Mouse (Mus musculus) T-helper 2 cell (primary cell): ENCODE measurements around the gene Fcamr.

Experiments
- in situ Hi-C: fragments of 300-600 bp; cut with MboI, MseI; formaldehyde crosslinking; loops from one replicate; pipeline ENCODE4 v1.15.1; 2025; ENCODE audit warnings: high pct_unique_total_duplicates

Gene Fcamr

DNA sequence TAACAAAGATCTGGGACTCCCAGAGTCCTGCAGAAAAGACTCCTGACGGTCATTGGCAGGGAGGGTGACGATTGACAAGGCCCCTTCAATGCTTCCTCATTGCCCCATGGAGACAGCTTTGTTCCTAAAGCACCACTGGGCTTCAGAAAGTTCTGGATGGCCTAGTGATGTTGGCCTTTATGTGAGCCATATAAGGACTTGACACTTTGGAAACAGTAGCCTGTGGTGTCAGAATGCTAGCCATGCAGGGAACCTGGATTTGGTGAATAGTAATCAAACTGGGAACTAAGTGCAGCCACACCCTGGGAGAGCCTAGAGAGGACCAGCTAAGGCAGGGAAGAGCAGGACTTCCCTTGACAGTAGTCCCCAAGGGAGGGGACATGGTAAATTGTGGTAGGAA is 809 bp downstream of the Fcamr start:
- in situ Hi-C loops: no loop called here

DNA sequence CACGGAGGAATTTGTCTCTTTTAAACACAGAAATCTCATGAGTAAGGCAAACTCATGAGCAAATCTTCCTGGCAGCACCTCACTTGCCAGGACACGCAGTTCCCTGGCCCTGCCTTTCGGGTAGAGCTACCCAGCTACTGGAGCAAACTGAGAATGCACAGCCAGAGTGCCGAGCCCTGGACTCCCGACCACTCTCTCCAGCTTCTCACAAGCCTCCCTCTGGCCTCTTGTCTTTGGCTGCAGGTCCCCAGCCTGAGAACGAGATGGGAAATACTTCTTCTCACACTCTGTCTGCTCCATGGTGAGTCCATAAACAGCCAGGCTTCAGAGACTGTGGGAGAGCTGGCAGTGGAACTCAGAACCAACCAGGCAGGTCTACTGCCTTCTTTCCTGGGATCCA is 2.3 kb downstream of the Fcamr start:
- in situ Hi-C loops: no loop called here

DNA sequence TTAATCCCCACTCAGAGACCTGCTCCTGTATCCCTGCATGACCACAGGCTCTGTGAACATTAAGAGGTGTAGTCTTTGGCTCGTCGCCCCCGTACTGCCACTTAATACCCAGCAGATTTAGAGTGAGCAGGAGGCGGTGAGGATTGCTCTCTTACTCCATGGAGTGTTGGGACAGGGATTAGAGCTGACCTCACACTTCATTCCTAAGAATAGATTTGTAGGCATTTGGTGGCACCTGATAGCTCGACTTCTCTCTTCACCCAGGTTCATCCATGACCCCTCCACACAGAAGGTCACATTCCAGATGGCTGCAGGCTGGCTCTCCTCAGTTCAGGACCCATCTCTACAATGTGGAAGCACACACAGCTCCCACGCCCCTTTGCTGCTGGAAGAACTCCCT is 3.6 kb downstream of the Fcamr start:
- in situ Hi-C loops: no loop called here

DNA sequence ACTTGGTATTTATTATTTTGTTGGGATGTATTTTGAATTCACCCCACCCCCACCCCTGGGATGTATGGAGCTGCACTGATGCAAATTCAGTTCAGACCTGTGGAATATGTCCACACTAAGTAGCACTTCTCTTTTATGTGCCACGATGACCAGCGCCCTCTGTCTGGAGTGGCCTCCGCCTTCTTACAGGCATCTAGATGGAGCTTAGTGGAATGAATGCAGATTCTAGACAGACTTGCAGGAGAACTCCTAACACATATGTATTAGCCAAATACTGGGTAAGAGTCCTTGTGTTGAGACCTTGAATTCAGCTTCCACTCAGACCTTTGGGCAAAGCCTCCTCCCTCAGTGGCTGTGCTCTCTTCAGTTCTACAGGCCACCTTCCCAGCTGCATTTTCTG is 10.2 kb downstream of the Fcamr start:
- in situ Hi-C loops: no loop called here

DNA sequence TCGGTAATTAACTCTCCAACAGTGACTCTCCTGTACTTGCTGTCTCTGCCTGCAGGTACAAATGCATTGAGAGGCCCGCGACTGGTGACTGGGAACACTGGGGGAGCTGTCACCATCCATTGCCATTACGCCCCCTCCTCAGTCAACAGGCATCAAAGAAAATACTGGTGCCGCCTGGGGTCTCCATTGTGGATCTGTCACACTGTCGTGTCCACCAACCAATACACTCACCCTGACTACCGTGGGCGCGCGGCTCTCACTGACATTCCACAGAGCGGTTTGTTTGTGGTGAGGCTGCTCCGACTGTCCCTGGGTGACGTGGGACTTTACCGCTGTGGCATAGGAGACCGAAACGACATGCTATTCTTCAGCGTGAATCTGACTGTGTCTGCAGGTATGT is 10.6 kb downstream of the Fcamr start:
- in situ Hi-C loops: no loop called here

DNA sequence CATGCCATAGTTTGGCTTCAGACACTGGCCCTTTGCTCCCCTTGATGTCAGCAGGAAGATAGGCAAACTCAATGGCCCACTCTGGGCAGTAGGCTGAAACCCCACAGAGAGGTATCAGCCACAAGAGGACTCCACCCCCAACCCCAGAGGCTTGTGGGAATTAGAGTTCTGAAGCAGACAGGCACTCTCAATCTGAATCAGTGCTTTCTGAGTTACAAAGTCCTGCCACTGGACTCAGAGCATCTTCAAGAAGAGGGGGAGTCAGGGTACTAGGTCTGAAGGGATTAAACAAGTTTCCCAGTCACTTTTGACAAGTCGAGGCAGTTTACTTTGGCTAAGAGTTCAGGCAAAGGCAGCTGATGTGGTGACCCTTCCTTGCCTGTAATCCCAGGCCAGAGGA is 19.0 kb downstream of the Fcamr start:
- in situ Hi-C loops: loop anchor here (5.0 kb wide), 1 partner anchor 277 kb away; no protein-coding TSS in a partner anchor

DNA sequence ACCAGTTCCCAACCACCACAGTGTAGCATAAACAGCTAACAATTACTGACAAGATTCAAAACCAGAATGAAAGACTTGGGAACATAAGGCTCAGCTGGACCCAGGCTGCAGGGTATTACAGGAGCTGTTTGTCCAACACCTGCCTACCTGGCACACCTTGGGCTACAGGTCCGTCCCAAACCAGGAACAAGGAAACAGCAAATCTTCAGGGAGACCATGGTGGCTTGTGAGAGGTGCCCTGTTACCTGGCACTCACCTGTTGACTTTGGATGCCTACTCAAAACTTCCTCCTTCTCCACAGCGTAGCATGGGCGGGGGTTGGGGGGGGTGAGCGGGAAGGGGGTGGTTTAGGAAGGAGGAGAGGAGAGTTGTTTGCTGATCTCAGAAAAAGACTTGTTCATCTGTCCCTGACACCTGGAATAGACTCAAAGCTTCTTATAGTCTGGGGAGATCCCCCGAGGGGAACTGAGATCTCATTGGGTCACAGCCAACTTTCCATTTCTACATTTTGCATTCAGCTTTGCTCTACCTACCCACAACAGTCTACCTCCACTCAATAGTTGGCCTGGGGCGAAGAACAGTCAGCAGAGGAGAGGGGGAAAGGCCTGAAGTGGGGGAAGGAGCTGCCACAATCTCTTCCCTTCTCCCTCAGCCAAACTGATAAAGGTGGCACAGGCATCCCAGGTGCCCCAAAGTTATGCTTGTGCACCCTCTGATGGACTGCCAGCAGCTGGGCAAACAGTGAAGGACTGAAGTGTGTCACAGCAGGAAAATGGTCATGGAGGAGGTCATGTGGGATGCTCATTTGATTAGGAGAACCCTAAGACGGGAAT is 19.8 kb downstream of the Fcamr start:
- in situ Hi-C loops: loop anchor here (5.0 kb wide), 1 partner anchor 278 kb away; no protein-coding TSS in a partner anchor

DNA sequence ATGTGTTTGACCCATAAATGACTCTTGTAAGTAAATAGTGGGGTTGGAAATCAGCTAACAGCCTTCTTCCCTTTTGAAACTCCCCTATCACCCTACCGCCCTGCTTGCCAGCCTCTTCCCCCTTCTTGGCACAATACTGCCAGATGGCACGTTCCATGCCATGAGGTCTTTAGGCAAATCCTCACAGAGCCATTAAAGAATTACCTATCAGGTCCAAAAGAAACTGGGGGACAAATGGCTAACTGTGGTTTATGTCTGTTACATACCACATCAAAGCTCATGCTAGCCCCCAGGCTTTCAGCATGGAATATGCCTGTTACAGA is 20.4 kb downstream of the Fcamr start:
- in situ Hi-C loops: loop anchor here (5.0 kb wide), 1 partner anchor 279 kb away; no protein-coding TSS in a partner anchor

DNA sequence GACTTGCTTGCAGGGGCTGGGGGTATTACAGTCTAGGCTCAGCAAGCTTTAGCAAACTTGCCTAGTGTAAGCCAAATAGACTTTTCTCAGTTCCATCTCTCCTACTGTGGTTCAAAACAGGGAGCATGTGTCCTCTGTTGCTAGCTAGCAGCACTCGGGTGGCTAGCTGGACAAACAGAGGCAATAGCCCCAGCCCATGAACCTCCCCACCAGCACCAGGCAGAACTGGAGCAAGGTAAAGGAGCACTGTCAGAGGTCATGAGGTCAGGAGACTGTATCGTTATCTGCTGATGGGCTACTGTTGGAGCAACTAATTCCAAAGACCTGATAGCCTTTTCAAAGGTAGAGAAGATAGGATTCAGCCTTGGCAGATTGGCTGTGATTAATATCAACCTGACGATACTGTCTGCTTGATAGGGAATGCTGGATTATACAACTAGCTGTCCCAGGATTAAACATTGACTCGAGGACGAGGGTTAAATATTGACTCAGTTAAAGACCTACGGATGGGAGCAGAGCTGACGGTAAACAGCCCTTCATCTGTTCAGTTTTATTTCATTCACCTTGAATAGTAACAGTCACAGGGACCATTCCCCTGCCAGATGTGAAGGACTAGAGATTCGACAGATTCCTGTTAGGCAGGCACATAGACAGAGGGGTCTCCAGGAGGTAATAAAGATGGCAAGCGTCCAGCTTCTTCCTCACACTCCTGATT is 21.4 kb downstream of the Fcamr start:
- in situ Hi-C loops: loop anchor here (5.0 kb wide), 1 partner anchor 280 kb away; no protein-coding TSS in a partner anchor

DNA sequence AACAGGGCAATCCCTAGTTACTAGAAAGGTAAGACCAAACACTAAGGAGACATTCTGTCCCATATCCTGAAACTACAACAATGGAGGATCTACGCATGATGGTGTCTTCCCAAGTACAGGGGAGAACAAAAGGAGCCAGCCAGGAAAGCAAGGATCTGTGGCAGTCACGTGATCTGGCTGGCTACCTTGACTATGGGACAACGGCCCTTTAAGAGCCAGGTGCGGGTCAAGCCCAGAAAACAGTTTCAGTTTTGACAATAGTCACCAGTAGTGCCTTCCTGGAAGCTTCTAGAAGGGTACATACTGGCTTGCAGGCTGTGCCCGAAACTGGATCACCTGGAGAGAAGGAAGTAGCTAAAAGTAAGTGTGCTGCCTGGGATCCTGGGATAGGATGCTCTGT is 25.7 kb downstream of the Fcamr start, which contains the start of gene Pigr:
Gene Pigr, plus strand, starts transcription at position 237 of the 400 bp plus-strand sequence.
- in situ Hi-C loops: no loop called here

DNA sequence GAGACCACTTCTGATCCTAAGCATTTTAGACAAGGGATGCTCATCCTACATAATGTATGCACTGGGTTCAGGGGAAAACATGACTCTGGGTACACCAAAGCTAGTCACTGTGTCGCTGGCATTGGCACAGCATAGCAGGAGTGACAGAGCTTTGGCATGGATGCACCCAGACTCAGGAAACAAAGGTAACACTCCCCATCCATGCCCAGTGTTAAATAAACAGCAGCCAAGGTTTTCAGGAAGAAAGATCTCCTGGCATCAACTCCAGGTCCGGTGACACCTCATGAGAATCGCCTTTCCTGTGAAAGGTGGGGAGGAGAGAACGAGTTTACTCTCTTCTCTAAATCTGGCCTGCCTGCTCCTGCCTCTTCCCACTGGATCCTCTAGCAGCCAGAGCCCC is 28.0 kb downstream of the Fcamr start:
- in situ Hi-C loops: no loop called here

DNA sequence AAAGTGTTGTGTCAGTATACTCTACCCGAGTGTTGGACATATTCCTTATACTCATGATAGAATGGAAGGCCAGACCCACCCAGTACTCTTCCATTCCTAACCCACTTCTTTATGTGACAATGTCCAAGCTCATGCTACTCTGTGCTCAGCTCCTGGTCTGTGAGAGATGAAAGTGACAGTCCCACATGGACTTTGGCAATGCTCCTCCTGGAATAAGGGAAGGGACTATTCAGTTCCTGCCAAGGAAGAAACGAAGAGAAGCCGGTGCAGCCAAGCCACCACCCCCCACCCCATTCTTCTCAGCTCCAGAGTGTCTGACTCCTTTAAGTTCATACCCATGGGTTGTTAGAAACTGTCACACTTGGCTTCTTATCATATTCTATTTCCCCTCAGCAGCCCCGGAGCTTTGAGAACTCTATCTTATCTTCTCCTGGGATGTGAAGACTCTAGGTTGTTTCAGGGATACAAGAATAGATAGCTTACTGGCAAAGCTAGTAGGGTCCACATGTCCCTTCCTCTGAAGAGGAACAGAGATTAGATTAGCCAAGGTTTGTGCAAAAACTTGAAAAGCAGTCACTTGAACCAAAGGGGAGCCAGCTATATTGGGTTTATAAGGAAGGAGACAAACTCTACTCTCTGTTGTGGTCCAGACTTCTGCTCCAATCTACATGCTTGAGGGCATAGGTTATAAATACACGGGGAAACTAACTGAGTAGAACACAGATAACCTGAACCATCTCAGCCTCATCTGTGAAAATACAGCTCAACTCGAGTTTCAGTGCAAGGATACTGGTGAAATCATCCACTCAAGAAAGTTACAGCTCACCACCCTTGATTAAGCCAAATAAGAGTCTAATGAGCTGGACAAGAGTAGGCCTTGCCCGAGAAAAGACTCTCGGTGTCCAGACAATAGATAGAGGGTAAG is 29.5 kb downstream of the Fcamr start:
- in situ Hi-C loops: no loop called here

DNA sequence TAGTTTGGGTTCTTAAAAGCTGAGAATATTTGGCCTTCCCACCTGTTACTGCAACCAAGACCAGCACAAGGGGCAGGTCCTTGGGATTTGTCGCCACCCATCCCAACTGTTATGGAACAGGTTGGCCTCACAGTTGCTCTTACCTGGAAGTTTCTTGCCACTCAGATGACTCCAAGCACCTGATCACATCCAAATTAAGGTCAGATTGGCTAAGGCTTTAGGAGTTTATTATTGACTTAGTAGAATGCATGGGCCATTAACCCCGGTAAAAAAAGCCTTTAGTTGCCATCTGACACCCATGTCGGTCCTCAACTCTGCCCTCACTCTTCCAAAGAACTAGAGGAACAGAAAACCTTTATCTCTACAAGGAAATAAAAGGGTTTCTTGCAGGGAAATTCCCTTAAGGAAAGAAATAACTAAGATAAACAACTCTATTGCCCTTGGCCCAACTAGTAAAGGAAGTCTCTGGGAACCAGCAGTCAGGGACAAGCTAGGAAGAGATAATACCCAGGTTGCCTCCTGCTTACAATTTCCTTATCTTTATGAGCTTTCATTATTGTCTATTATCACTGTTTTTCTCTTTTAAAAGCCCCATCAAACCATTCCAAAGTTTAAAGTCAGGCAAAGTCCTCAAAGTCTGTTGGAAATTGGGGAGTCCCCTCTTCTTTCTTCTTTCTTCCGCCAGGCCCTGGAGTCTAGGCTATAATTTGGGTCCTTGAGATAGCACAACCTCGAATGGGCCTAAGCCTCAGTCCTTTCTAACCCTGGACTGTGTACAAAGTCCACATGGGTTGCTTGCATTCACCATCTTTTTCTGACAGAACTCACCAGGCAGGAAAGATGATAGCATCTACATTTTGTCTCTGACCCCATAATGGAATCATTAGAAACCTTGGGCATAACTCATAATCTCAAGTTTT is 31.8 kb downstream of the Fcamr start:
- in situ Hi-C loops: no loop called here

DNA sequence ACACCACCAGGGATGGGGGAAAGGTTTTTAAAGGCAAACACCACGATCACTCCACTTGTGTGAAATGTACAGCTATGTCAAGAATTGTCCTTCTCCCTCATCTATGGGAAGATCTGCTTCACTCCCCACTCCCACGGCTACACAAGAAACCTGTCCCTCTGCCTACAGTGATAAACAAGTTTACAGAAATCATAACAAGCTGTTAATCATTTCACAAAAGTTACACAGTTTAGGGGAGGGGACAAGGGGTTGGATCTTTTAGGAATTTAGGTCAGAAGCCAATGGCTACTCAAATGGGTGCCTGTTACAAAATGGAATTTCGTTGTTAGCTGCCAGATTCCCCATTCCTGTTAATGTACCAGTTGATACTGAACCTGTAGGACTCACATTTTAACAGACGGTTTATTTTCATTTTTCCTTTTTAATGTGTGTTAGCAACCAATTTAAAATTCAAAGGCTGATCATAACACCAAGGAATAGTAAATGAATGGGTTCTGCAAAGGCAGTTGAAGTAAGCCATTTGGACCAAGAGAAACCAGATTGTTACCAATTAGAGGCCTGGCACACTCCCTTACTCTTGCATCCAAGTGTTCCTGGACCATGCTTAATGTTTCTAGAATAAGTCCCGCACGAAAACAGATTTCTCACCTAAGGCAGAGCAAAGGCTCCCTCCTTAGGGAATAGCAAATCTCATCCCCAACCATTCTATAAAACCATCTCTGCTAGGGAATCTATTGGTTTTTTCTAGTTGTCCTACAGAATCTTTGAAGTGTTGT is 34.6 kb downstream of the Fcamr start:
- in situ Hi-C loops: no loop called here

DNA sequence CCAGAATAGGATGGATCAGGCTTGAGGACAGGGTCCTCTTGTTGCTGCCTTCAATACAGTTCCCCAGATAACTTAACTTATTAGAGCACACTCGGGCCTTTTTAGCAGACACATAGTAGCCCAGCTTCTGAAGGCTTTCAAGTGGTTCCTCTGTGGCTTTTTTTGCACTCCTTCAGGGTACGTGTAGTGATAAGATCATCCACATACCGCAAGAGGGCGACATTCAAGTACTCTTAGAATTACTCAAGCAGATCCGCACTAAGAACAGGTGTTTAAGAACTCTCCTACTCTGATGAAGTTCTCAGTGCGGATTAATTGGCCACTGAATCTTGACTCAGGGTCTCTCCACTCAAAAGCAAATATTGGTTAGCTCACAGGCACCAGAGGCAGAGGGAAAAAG is 37.6 kb downstream of the Fcamr start:
- in situ Hi-C loops: no loop called here

DNA sequence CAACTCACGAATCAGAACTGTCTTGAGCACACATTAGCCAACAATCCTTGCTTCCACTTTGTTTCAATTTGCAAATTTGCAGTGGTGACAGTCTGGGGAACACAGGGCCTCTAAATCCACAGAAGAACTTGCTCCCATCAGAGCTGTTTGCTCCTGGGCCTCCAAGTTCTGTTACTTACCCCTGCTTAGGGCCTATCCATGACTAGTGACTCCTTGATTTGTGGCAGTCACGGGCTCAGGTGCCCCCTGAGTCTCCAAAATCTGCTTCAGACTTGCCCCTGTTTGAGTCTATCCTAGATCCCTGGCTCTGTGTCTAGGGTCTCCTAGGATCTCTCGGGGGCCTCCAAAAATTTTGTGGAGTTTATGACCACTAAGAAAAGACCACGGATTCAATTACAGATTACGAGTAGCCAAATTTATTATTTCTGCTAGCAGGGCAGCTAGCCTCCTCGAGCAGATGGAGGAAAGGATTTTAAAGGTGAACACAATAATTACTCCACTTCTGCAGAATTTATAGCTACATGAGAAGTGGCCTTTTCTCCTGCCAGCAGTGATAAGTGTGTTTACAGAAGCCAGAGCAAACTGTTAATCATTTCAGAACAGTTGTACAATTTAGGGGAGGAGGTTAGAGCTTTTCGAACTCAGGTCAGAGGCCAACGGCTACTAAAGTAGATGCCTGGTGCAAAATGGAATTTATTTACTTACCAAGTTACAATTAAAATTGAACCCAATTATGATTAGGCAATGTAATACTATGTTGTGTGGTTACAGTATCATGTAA is 40.1 kb downstream of the Fcamr start:
- in situ Hi-C loops: no loop called here

DNA sequence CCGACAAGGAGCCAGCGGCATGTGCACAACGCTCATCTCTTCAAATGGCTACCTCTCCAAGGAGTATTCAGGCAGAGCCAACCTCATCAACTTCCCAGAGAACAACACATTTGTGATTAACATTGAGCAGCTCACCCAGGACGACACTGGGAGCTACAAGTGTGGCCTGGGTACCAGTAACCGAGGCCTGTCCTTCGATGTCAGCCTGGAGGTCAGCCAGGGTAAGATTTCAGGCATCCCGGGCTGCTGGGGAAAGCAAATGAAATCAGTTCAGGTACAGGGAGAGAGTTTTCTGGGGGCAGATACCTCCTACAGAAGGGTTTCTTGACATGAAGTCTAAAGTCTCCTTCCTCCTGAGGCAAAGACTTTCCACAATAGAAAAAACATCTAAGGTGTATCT is 40.9 kb downstream of the Fcamr start:
- in situ Hi-C loops: no loop called here

DNA sequence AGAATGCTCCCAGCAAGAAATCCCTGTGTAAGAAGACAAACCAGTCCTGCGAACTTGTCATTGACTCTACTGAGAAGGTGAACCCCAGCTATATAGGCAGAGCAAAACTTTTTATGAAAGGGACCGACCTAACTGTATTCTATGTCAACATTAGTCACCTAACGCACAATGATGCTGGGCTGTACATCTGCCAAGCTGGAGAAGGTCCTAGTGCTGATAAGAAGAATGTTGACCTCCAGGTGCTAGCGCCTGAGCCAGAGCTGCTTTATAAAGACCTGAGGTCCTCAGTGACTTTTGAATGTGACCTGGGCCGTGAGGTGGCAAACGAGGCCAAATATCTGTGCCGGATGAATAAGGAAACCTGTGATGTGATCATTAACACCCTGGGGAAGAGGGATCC is 43.8 kb downstream of the Fcamr start:
- in situ Hi-C loops: no loop called here

DNA sequence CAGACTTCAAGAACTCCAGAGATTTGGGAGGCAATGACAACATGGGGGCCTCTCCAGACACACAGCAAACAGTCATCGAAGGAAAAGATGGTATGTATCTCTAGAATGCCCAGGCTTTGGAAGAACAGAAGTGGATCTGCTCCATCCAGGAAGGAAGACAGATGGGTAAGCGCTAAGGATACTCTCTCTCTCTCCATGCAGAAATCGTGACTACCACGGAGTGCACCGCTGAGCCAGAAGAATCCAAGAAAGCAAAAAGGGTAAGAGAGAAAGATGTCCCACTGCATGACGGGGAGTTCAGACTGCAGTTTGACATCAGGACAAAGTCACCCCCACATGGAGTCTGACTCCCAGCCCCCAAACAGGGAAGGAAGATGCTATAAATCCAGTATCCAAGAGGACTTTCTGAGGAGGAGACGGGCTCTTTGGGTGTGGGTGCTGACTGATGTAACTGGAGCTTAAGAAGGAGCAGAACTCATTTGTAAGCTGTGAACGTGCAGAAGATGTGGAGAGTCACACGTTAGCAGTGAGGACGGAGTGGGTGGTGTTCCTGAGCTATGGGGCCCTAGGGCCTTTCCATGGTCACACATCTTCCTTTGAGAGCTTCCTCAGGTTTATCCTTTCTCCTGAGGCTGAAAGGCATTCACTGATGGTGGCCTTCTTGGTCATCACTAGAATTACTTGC is 49.0 kb downstream of the Fcamr start:
- in situ Hi-C loops: no loop called here
